Mouse (Mus musculus): ENCODE data around the gene Camk2b. TPM values are rescaled to one million over a fixed set of nuclear protein-coding genes. Genes with fewer than 3 reads are reported as not detected.
"Not testable (repeated sequence)": the region's sequence is repeated elsewhere in the genome, so short reads cannot be mapped to it uniquely, and the experiment has no call there.

Camk2b gene
- 1 to 10 TPM; 8.7 to 8.8 TPM for total RNA-seq (2021)

- no peak for DNase-seq
Observed at GRCm38 (mm10) chr11:6066176-6066575, at the start of gene Camk2b. Camk2b (minus strand) TSS chr11:6066362.

DNA sequence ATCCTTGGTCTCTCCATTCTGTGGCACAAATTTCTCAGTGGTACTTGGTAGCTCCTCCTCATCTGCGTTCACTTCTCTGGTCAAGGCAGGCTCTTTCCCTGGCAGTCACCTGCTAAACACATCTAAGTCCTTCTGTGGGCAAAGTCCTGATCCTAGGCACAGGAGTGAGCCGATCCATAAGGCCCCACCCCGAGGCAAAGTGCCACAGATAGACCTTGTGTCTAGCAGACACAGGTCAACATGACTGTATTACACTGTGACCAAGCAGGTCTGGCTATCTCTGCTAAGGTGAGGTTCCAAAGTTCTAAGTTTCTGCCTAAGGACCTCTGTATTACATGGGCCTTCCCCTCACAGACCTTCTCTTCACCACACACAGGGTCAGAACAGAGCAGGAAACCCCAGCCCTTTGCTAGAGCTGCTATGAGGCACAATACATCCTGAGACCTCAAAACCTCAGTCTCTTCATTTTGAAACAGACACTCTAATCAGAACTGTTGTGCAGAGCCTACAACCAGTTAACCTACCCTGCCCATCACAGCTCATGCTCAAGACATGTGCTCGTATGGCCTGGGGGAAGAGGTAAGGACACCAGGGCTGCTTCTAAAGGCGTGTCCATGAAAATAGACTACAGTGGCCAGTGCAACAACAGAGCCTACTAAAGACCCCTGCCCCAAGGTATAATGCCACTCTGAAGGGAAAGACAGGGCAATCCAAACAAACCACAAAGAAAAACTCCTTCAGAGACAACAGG lies 45.7 kb upstream of the Camk2b start:
- no peak for DNase-seq

DNA sequence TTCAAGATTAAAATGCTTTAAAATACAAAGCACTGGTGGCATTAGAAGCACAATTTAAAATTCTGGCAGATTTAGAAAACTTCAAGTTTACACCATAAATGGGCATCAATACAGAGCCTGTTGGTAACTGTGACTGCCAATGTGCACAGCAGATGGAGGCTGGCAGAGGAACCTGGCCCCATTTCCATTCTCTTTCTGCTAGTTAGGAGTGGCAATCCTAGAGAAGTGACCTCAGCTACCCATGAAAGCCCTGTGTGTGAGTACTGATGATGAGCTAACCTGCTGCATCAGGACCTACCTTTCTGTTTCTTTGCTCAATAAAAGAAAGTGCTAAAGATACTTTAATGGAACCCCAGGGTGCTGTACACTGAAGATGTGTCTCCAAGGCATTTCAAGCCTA lies 43.8 kb upstream of the Camk2b start:
- no peak for DNase-seq

DNA sequence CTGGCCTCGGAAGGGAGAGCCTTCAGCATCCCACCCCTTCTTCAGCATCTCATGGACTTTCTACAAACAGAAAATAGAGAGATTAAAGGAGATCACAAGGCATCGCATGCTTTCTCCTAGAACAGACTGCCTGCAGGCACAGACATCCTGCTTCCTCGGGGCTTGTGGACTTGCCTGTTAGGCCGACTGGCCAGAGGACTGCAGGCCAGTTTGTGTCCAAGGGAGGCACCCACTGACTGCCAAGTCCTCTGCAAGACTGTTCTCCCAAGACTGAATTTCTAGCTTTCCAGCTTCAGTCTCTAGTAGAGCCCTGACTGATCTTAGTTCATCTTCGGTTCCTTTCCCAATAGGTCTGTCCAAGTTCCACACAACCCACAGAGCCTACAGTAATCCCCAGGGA lies 42.1 kb upstream of the Camk2b start:
- DNase-seq, result no peak

DNA sequence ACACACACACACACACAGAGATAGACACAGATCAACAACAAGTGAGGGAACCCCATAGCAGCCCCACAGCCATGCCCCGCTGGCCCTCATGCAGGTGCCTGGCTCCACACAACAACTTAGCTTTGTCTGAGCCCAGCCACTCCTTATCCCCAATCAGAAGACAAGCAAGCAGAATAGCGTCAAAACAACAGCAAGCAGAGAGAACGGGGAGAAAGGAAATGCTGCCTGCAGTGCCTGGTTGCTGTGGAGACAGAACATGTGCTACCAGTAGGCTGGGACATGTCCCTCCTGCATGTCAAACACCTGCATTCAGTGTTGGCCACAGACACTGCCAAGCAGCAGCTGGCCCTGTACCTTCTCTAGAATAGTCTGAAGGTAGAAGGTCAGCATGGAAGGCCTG lies 41.6 kb upstream of the Camk2b start:
- DNase-seq, result no peak

DNA sequence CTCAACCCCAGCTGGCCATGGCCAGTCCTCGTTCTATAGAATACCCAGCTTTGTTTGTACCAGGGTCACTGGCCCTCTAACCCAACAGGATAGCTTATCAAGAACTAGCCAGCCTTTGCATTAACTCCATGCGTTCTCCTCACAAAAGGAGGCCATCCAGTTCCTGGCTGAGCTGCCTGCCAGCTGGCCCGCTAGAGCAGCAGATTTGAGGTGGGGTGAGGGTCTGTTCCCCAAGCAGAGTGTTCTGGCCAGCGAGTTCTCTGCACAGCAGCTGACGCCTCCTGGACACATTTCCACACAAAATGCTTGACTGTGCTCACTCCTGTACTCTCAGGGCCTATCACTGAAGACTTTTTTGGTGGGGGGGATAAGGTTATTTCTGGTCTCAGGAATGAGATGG lies 38.6 kb upstream of the Camk2b start:
- DNase-seq, result no peak

- DNase-seq, result not testable (repeated sequence)
Observed at GRCm38 (mm10) chr11:6096637-6097036, 30.5 kb upstream of the Camk2b start.

GRCm38 (mm10) chr11:6086991-6087390 lies 20.8 kb upstream of the Camk2b start:
- DNase-seq, result peak; percentile 10

GRCm38 (mm10) chr11:6078737-6079136 lies 12.6 kb upstream of the Camk2b start:
- DNase-seq, result no peak

- DNase-seq, result peak; percentile 46
Observed at GRCm38 (mm10) chr11:6075618-6076066, 9.5 kb upstream of the Camk2b start.

GRCm38 (mm10) chr11:6068181-6068957 lies 2.2 kb upstream of the Camk2b start:
- DNase-seq, result no peak

GRCm38 (mm10) chr11:6067160-6067559 lies 998 bp upstream of the Camk2b start:
- DNase-seq, result no peak

DNA sequence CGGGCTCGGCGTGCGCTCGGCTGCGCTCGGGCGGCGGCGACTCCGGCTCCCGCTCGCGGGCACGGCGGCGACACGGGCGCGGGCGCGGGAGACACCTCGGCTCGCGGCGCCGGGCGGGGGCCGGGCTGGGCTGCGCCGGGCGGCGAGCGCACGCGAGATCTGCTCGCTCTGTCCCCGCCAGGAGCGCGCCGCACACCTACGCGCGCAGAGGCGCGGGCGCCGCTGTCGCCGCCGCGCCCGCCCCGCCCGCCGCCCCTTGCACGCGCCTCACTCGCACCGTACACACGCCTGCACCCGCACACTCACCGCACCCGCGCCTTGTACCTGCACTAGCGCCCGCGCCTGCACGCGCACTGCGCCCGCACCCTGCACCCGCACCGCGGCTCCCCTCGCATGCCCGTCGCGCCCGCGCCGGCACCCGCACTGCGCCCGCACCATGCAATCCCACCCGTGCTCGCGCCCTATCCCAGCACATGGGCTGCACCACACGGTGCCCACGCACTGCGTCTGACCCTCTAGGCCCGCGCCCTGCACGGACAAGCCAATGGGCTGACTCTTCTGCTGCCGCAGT lies 526 bp downstream of the Camk2b start:
- DNase-seq, result no peak

DNA sequence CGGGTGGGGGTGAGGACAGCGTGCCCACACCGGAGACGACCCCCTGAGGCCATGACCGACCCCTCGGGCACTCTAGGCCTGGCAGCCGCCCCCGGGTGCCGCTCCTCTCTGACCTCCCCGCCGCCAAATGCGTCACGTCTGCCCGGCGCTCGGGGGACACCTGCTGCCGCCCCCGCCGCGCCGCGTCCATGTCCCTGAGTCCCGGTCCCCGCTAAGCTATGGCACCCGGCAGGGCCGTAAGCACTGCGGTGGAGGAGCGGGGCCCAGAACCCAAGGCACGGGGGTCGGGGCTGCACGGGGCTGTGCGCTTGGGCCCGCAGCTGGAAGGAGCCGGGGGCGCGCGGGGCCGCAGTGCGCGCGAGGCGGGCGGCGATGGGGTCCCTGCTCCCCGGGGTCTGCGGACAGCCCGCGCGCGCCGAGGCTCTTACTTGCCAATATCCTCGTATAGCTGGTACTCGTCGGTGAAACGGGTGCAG lies 1.1 kb downstream of the Camk2b start:
- DNase-seq, result peak; percentile 25

DNA sequence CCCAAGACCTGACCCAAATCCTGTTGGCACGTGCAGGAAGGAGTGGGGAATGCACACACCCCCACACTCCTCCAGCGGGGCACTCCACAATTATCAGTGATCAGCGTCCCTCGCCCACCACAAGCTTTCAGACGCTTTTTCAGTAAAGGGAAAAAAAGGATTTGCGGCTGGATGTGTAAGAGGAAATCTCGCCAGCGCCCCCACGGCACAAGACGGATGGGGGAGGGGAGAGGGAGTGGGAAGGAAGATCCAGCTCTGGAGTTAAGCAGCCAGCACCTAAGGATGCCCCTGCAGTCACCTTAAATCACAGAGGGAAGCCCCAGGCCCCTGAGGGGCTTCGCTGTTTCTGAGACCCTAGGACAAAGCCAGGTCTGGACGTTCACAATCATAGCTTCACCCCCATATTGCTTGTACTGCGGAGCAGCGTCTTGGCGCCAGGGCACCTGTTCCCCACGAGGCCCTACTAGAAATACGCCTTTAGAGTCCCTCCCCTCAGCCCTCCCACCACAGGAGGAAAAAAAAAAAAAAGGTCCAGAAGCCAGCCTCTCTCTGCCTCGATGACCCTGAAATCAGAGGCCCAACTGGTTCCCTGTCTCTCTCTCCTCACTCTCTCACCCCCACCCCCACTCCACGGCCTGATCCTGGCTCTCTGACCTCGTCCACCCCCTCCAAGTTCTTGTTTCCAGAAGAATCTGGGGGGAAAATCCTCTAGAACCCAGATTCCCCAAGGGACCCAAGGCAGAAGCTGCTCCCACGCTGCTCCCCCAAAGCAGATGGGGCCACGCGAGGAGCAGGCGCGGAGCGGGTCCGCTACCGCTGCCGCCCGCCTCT lies 1.7 kb downstream of the Camk2b start:
- DNase-seq, result no peak

DNA sequence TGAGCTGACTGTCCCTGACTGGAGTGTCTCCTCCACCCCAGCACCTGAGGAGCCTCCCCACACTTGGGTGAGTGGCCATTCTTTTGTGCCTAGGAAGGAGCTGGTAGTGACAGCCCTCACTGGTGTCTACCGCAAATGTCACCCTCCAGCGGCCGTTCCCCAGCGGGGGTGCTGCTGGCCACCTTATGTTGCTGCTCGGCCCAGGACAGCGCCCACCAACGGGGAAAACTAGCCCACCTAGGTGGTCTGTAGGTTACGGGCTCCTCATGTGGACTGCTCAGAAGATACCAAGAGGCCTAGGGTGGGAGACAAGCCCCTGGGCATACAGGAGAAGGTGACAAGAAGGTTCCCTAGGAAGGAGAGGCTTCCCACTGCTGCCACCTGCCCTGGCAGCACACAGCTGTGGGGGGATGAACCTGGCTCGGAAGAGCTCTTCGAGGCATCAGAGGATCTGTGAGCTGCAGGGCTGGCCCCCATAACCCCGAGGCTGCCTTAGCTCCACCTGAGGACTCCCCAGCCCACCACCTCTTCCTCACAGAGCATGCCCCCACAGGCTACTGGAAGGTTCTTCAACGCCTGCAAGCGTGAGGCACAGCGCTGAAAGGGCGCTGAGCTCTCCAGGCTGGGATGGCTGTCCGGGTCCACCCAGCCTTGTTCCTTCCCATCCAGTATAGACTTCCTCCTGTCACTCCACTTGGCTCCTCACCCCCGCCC lies 2.5 kb downstream of the Camk2b start:
- DNase-seq, result no peak

DNA sequence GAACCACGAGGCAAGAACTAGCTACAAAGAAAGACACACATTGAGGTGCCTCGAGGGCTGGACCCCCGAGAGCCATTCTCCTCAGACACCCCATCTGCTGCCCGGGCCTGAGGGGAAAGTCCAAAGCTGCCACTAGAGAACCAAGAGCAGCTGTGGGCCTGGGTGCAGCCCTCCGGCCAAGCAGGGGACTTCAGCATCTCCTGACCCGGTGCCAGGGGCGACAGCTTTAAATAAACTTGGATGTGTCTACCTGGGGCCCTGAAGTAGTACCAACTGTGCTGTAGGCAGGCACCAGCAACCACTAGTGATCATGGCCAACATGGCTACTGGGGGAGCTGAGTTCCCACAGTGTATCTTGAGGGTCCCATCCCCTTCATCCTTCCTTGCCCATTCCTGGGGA lies 3.1 kb downstream of the Camk2b start:
- DNase-seq, result no peak

GRCm38 (mm10) chr11:6062329-6062728 lies 3.8 kb downstream of the Camk2b start:
- DNase-seq, result no peak

DNA sequence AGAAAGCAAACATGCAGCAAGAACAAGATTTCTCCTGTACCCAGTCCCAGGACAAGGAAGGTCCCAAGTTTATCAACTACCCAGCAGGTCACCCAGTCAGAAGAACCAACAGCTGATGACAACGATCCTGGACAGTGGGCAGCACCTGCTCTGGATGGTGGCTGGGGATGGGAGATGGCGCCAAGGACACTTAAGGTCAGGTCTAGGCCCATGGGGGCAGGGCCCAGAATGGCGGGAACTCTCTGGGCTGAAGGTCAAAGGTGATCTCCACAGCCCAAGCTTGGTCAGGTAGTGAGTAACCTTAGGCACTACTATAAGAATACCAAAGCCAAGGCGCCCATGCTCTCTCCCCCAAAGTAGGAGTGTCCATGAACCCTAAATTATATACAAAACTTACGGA lies 4.3 kb downstream of the Camk2b start:
- DNase-seq, result no peak

DNA sequence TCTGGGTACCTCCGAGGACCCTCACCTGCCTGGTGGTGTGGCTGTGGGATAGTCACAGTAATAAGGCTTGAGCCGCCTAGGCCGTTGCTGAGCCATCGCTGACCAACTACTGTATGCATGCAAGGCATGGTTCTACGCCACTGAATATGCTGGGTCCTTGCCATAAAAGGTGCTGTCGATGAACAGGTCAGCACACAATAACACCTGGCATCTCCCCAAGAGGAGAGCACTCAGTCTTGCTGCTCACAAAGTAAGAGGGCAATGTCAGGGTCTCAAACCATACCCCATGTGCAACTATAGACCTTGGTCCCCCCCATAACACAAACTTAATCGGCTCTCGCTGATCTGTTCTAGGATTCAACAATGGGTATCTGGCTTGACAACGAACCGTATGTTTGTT lies 7.0 kb downstream of the Camk2b start:
- DNase-seq, result no peak

GRCm38 (mm10) chr11:6053386-6053785 lies 12.8 kb downstream of the Camk2b start:
- DNase-seq, result no peak

GRCm38 (mm10) chr11:6050066-6050560 lies 16.0 kb downstream of the Camk2b start:
- DNase-seq, result no peak

All from heart, postnatal 4 days (tissue).